Comparison of ENCODE assay signal across 11 mouse cellular contexts in the genomic region with DNA sequence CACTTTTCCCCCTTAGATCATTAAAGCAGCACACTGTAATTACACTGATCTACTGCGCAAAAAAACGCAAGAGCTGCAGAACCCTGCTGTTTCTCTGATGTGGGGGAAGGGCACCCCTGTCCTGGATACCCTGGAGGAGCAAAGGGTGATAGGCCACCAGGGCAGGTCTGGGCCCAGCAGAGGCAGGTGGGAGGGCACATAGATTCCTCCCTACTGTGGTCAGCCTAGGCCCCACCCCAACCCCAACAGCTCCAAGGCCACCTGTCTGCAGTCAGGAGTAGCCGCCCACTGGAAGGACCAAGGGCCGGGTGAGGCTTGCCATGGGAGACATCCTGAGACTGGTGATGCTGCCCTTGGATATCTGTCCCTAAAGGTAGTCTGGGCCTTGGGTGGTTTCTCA. TPM values are rescaled to one million over a fixed set of nuclear protein-coding genes. Genes with fewer than 3 reads are reported as not detected.
DNase-seq lines count a peak whose midpoint lies in the region; ATAC-seq lines count a peak whose summit lies in the region.
"Had no signal": no experiment of that assay in that cellular context is flagged by ENCODE, and none has a peak within 500 bp of the region (broad histone marks: within the 10 kb centered on the region; RNA-seq: fewer than 3 reads in every experiment).

No protein-coding gene starts in this region.

- WGBS in kidney, embryonic 15.5 days, result 60% methylated on average over 4 of the region's 4 CpGs
- WGBS in embryonic facial prominence, embryonic 14.5 days, result 66% methylated on average over 4 of the region's 4 CpGs
- 58% methylated on average over 4 of the region's 4 CpGs for WGBS in hindbrain, embryonic 14.5 days
- 55% methylated on average over 4 of the region's 4 CpGs for WGBS in neural tube, embryonic 13.5 days

- H3K36me3 ChIP-seq in kidney, embryonic 15.5 days, result no peaks in the 10 kb centered on the region
- H3K36me3 ChIP-seq in embryonic facial prominence, embryonic 14.5 days (ENCODE audit: control insufficient read depth, insufficient read depth, low read length), result no peaks in the 10 kb centered on the region
- H3K36me3 ChIP-seq in hindbrain, embryonic 14.5 days (replicated peaks; ENCODE audit: control insufficient read depth, insufficient read depth), result no peaks in the 10 kb centered on the region
- no peaks in the 10 kb centered on the region for H3K36me3 ChIP-seq in neural tube, embryonic 13.5 days
- H3K36me3 ChIP-seq: heart, embryonic 15.5 days had no signal

- peaks cover 43% of the 10 kb centered on the region for H3K27me3 ChIP-seq in kidney, embryonic 15.5 days
- H3K27me3 ChIP-seq in embryonic facial prominence, embryonic 14.5 days (replicated peaks; ENCODE audit: control insufficient read depth, insufficient read depth, low read length), result peaks cover 28% of the 10 kb centered on the region
- no peaks in the 10 kb centered on the region; the same call in 1 of the 2 replicates for H3K27me3 ChIP-seq in hindbrain, embryonic 14.5 days (ENCODE audit: control insufficient read depth, insufficient read depth, low read length)
- peaks cover 22% of the 10 kb centered on the region for H3K27me3 ChIP-seq in neural tube, embryonic 13.5 days

- no peak overlapping the region for H3K4me2 ChIP-seq in kidney, embryonic 15.5 days
- H3K4me2 ChIP-seq in embryonic facial prominence, embryonic 14.5 days (ENCODE audit: low read depth, low read length), result peak overlapping the region; percentile 96; the same call in 1 of the 2 replicates
- peak overlapping the region; percentile 95 for H3K4me2 ChIP-seq in hindbrain, embryonic 14.5 days (replicated peaks)
- peak overlapping the region; percentile 83 for H3K4me2 ChIP-seq in neural tube, embryonic 13.5 days

- peaks cover 55% of the 10 kb centered on the region for H3K4me1 ChIP-seq in kidney, embryonic 15.5 days
- peaks cover 21% of the 10 kb centered on the region for H3K4me1 ChIP-seq in embryonic facial prominence, embryonic 14.5 days (ENCODE audit: control insufficient read depth, insufficient read depth, low read length)
- peaks cover 41% of the 10 kb centered on the region for H3K4me1 ChIP-seq in hindbrain, embryonic 14.5 days (replicated peaks; ENCODE audit: control insufficient read depth, insufficient read depth, low read length)
- peaks cover 73% of the 10 kb centered on the region for H3K4me1 ChIP-seq in neural tube, embryonic 13.5 days (replicated peaks)

- no peaks in the 10 kb centered on the region for H3K9me3 ChIP-seq in kidney, embryonic 15.5 days (replicated peaks)
- H3K9me3 ChIP-seq in embryonic facial prominence, embryonic 14.5 days (ENCODE audit: control insufficient read depth, low read length), result no peaks in the 10 kb centered on the region
- H3K9me3 ChIP-seq in hindbrain, embryonic 14.5 days (ENCODE audit: control insufficient read depth, low read length), result no peaks in the 10 kb centered on the region
- no peaks in the 10 kb centered on the region for H3K9me3 ChIP-seq in neural tube, embryonic 13.5 days
- H3K9me3 ChIP-seq: heart, embryonic 15.5 days had no signal

- ATAC-seq in kidney, embryonic 15.5 days (replicated peaks; ENCODE audit: low FRiP score), result 0 out of 2 replicates have a peak, but pooled peaks have one; percentile 34
- no peak for ATAC-seq in embryonic facial prominence, embryonic 14.5 days (ENCODE audit: low read depth)
- no peak for ATAC-seq in hindbrain, embryonic 14.5 days (ENCODE audit: low FRiP score)
- no peak for ATAC-seq in neural tube, embryonic 13.5 days (ENCODE audit: low read depth)
- ATAC-seq: lung, postnatal 0 days had no signal

- H3K27ac ChIP-seq in kidney, embryonic 15.5 days, result peak overlapping the region; percentile 33; the same call in 1 of the 2 replicates
- H3K27ac ChIP-seq in embryonic facial prominence, embryonic 14.5 days (replicated peaks; ENCODE audit: low read depth, low read length), result no peak overlapping the region
- H3K27ac ChIP-seq in hindbrain, embryonic 14.5 days, result peak overlapping the region; percentile 92
- H3K27ac ChIP-seq in neural tube, embryonic 13.5 days (replicated peaks), result peak overlapping the region; percentile 90
- H3K27ac ChIP-seq: heart, embryonic 15.5 days had no signal

- DNase-seq in kidney, postnatal 25 days, result no peak
- no peak for DNase-seq in embryonic facial prominence, embryonic 14.5 days (ENCODE audit: low spot score)
- DNase-seq in hindbrain, embryonic 14.5 days (ENCODE audit: low spot score), result no peak
- DNase-seq in thymus, postnatal 36 days, result no peak
- DNase-seq in adipocyte (ENCODE audit: low spot score), result no peak
- DNase-seq: kidney, adult 9 months; thymus, postnatal 14 days had no signal

- H3K9ac ChIP-seq in kidney, embryonic 15.5 days, result no peak overlapping the region
- no peak overlapping the region for H3K9ac ChIP-seq in embryonic facial prominence, embryonic 14.5 days (ENCODE audit: low read depth, low read length)
- H3K9ac ChIP-seq in hindbrain, embryonic 14.5 days, result peak overlapping the region; percentile 89
- peak overlapping the region; percentile 89 for H3K9ac ChIP-seq in neural tube, embryonic 13.5 days
- H3K9ac ChIP-seq: heart, embryonic 15.5 days had no signal

- no peak overlapping the region for H3K4me3 ChIP-seq in kidney, embryonic 15.5 days (replicated peaks)
- no peak overlapping the region for H3K4me3 ChIP-seq in embryonic facial prominence, embryonic 14.5 days (ENCODE audit: low read depth, low read length)
- peak overlapping the region; percentile 77 for H3K4me3 ChIP-seq in hindbrain, embryonic 14.5 days (replicated peaks; ENCODE audit: low read length)
- H3K4me3 ChIP-seq in neural tube, embryonic 13.5 days, result peak overlapping the region; percentile 69

RNA-seq across cellular contexts. Expression of a gene that starts 1.6 kb away (rescaled TPM):
- 2.4 and 3.2 TPM in 2 replicates for polyA plus RNA-seq in kidney, embryonic 15.5 days (2015; fragmentation: Nextera tagmentation; extraction: Ambion mirVana)
- polyA plus RNA-seq in embryonic facial prominence, embryonic 14.5 days (2014; fragmentation: Nextera tagmentation; extraction: Ambion mirVana), result 8.7 and 10.8 TPM in 2 replicates
- 45.3 and 49.1 TPM in 2 replicates for polyA plus RNA-seq in hindbrain, embryonic 14.5 days (2014; fragmentation: Nextera tagmentation; extraction: Ambion mirVana)
- 28.2 and 34.2 TPM in 2 replicates for polyA plus RNA-seq in neural tube, embryonic 13.5 days (2015; fragmentation: Nextera tagmentation; extraction: Ambion mirVana)

RNA-seq across cellular contexts. Expression of a gene that starts 41.3 kb away (rescaled TPM):
- polyA plus RNA-seq in kidney, embryonic 15.5 days (2015; fragmentation: Nextera tagmentation; extraction: Ambion mirVana), result 23.7 and 27.7 TPM in 2 replicates
- 23.7 and 28.2 TPM in 2 replicates for polyA plus RNA-seq in embryonic facial prominence, embryonic 14.5 days (2014; fragmentation: Nextera tagmentation; extraction: Ambion mirVana)
- 27.8 and 28.1 TPM in 2 replicates for polyA plus RNA-seq in hindbrain, embryonic 14.5 days (2014; fragmentation: Nextera tagmentation; extraction: Ambion mirVana)
- polyA plus RNA-seq in neural tube, embryonic 13.5 days (2015; fragmentation: Nextera tagmentation; extraction: Ambion mirVana), result 26.1 and 31.3 TPM in 2 replicates

RNA-seq across cellular contexts. Expression of a gene that starts 53.2 kb away (rescaled TPM):
- 19.5 and 22.4 TPM in 2 replicates for polyA plus RNA-seq in kidney, embryonic 15.5 days (2015; fragmentation: Nextera tagmentation; extraction: Ambion mirVana)
- 13.1 and 14.1 TPM in 2 replicates for polyA plus RNA-seq in embryonic facial prominence, embryonic 14.5 days (2014; fragmentation: Nextera tagmentation; extraction: Ambion mirVana)
- 17.7 and 20.1 TPM in 2 replicates for polyA plus RNA-seq in hindbrain, embryonic 14.5 days (2014; fragmentation: Nextera tagmentation; extraction: Ambion mirVana)
- polyA plus RNA-seq in neural tube, embryonic 13.5 days (2015; fragmentation: Nextera tagmentation; extraction: Ambion mirVana), result 20.6 and 21.7 TPM in 2 replicates

RNA-seq across cellular contexts. Expression of a gene that starts 53.4 kb away (rescaled TPM):
- polyA plus RNA-seq in kidney, embryonic 15.5 days (2015; fragmentation: Nextera tagmentation; extraction: Ambion mirVana), result 83.0 and 90.1 TPM in 2 replicates
- polyA plus RNA-seq in embryonic facial prominence, embryonic 14.5 days (2014; fragmentation: Nextera tagmentation; extraction: Ambion mirVana), result 76.4 and 88.7 TPM in 2 replicates
- polyA plus RNA-seq in hindbrain, embryonic 14.5 days (2014; fragmentation: Nextera tagmentation; extraction: Ambion mirVana), result 47.5 and 62.8 TPM in 2 replicates
- polyA plus RNA-seq in neural tube, embryonic 13.5 days (2015; fragmentation: Nextera tagmentation; extraction: Ambion mirVana), result 38.0 and 45.6 TPM in 2 replicates

Comparison
In these comparisons a context has a peak if more than half of its experiments do, and no peak if none do; other contexts are left out.
1. H3K4me3 ChIP-seq: peak in hindbrain, embryonic 14.5 days (single experiment) and neural tube, embryonic 13.5 days (single experiment); none in kidney, embryonic 15.5 days (single experiment) and embryonic facial prominence, embryonic 14.5 days (single experiment).
2. H3K9ac ChIP-seq: peak in hindbrain, embryonic 14.5 days (single experiment) and neural tube, embryonic 13.5 days (single experiment); none in kidney, embryonic 15.5 days (single experiment) and embryonic facial prominence, embryonic 14.5 days (single experiment).